Mouse (Mus musculus): ENCODE data around the gene Mgat4c. TPM values are rescaled to one million over a fixed set of nuclear protein-coding genes. Genes with fewer than 3 reads are reported as not detected.

Mgat4c gene
- total RNA-seq (2023): not detected

DNA sequence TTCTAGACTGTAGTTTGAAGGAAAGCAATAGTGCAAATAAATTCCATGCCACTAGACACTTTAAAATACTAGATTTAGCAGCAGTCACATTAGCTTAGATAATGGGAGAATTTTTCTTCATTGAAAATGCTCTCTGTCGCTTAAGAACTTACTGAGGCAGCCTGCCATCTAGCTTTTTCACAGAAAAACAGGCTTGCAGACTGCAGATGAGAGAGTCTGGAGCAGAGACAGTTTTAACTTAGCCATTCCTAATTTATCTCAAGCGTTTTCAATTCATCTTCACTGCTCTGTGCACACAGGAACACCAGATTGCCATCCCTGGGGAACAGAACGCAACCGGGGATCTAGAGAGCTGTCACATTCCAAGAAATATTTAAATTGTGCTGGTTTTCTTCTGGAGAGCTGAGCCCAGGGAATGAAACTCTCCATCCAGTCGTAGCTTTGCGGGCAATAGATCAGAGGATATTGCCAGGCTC, at the start of gene Mgat4c:
TSS of gene Mgat4c (plus strand) at position 51 of the 476 bp plus-strand sequence.

